Mouse (Mus musculus) lung, postnatal 36 days (tissue): ENCODE results near the gene Zfp865.
"Not testable (repeated sequence)": the region's sequence is repeated elsewhere in the genome, so short reads cannot be mapped to it uniquely, and the experiment has no call there.

Experiments
- DNase-seq: peaks from one replicate; pipeline ENCODE4 v3.0.0; 2022; ENCODE audit warnings: mixed read lengths

Zfp865 gene

DNA sequence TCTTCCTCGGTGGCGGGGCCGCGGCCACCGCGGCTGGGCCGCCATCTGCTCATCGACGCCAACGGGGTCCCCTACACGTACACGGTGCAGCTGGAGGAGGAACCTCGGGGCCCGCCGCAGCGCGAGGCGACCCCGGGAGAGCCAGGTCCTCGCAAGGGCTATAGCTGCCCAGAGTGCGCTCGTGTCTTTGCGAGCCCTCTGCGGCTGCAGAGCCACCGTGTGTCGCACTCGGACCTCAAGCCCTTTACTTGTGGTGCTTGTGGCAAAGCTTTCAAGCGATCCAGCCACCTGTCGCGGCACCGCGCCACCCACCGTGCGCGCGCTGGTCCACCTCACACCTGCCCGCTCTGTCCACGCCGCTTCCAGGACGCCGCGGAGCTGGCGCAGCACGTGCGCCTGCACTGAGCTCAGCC, 32.8 kb downstream of the Zfp865 start:
- no peak for DNase-seq

DNA sequence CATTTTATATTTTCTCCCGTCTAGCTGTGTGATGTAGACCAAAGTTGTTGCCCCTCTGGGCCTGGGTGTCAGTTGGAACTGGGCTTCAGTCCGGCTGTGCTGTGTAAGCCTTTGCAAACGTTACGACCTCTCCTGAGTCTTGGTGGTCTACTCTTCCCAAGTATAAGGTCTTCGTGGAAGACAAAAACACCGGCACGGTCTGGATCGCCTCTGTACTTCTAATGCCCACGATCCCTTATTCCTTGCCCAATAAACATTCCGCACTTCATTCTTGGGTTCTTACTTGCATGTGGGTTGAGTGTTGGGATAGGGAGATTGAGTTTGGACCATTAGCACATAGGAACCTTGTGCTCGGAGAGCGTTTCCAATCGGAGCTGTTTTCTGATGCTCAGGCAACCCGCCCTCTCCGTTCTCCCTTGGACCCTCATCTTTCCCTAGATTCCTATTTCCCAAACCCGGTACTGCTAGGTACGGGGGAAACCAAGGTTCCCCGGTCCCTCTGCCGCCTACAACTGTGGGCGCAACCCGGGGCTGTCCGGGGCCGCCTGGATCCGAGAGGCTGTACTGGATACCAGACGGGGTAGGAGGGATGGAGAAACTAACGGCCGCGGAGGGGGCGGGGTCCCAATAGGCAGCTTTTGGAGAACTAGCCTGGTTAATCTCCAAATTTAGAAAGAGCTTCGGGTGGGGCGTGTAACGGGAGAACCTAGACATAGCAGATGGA, 33.4 kb downstream of the Zfp865 start:
- no peak for DNase-seq

DNA sequence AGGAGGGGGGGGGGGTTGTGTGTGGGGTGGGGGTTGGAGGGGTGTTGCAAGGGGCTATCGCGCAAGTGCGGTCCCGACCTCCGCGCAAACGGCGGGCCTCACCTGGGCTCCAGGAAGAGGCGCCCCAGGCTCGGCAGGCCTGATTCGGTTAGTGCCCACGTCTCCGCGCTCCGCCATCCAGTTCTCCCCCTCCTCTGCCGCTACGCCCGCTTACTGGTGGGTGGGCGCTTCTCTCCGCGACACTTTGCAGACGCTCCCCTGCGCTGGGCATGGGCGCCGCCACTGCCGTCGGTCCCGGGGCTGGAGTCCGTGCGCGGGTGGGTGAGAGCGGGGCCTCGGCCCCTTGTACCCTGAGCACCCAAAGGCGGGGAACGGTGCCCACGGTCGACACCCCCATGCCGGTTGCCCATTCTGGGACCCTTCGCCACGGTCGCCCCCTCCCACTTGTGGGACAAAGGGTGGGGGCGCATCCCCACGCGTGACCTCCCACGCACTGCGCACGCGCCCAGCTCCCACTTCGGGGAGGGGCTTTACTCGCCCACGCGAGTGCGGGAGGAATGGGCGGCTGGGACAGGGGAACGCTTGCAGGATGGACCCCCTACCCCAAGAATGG, 36.6 kb downstream of the Zfp865 start:
- DNase-seq, result no peak

DNA sequence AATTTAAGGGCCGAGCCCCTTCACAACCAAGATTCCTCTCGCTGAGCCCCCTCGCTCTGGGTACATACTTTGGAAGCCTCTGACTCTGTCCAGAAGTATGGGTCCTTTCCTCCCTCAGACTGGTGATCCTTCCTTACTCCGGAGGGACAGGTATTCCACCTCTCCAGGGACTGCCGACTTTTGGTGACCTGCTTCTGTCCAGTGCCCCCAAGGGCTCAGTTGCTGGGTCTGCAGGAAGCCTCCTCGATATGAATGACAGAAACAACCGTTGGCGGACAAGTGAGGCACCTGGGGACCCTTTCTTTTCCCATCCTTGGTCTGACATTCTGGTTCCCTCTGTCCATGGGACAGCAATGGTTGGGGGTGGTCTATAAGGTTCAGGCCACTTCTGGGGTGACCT, 37.2 kb downstream of the Zfp865 start:
- DNase-seq, result no peak

DNA sequence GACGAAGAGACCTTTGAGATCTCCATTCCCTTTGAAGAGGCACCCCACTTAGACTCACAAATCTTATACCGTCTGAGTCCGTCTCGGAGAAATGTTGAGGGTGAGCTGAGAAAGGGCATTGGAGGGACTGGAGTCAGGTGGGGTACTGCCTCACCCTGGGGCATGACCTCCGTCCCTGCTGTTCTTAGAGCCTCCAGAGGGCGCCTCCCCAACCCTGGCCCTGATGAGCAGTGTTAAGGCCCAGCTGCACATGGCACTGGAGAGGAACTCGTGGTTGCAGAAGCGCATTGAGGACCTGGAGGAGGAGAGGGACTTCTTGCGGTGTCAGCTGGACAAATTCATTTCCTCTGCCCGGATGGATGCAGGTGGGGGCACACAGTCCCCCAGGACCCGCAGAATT, 37.6 kb downstream of the Zfp865 start:
- no peak for DNase-seq

DNA sequence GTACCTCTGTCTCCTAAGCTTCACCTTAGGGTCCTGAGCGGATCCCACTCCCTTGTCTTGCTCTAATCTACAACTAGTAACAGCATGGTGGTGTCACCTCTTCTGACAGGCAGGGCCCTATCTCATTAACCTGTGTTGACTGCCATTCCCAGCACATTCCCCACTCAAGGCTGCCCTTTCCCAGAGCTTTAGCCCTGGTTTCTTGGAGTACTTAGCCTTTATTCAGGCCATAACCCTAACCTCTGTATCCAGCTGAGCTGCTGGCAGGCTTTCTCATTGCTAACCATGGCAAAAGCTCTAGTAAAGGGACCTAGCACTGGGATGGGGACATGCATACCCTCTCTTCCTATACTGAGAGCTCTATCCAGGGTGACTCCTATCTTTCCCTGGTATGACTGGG, 38.5 kb downstream of the Zfp865 start:
- no peak for DNase-seq

DNA sequence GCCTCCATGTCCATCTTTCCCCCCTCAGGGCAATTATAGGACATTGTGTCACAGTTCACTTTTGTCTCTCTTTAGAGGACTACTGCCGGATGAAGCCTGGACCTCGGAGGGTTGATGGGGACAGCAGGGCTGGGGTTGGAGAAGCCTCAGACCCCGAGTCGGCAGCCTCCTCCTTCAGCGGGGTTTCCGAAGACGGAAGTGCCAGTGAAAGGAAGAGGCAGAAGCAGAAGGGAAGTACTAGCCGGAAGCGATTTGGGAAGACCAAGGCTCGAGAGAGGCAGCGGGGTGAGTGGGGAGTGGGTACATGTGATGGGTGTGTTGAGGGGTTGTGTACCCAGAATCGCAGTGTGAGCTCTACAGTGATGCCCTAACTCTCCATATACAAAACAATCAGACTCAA, 39.2 kb downstream of the Zfp865 start:
- no peak for DNase-seq

DNA sequence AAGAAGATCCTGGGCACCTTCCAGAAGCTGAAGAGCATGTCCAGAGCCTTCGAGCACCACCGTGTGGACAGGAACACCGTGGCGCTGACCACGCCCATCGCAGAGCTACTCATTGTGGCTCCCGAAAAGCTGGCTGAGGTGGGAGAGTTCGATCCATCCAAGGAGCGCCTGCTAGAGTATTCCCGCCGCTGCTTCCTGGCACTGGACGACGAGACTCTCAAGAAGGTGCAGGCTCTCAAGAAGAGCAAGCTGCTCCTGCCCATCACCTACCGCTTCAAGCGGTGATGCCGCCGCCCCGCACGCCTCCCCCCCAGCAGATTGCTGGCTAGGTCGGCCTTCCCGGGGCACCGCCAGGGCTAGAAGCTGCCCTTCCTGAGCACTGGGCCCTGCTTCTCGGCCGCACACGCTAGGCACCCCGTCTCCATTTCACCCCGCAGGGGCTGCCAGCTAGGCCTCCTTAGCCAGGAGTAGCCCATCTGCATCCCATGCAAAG, 40.1 kb downstream of the Zfp865 start:
- peak; percentile 93 for DNase-seq

DNA sequence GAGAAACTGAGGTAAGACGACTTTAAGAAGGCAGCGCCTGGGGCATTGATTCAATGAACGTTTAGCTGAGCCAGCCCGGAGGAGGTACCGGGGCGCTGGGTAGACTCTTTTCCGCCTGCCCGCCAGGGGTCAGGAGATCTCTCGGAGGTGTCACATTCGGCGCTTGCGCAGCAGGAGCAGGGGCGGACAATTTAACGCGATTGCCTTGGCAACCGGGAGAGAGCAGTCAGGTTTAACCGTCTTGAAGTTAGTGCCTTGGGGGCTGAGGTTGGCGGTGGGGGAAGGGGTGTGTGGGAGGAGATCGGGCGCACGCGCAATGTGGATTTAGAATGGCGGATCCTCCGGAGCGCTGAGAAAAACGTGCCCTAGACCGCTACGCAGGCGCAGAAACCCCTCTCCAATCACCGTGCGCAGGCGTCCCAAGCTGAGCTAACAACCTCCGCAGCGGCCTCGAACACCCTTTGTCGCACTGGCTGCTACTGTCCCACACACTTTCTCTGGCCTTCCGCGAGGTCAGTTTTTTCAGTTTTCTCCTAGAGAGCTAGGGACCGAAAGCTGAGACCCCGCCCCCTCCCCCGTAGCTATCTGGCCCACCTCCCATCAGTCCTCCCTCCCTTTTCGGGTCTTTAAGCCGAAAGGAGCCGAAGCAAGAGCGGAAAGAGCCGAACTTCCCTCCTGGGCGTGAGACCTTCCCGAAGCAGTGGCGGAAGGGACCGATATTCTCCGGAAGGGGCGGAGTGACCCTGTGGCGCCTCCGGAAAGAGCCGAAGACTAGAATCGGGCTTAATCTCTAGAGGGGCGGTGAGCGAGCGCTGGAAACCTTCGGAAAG, 41.0 kb downstream of the Zfp865 start:
- peak; percentile 99 for DNase-seq

DNA sequence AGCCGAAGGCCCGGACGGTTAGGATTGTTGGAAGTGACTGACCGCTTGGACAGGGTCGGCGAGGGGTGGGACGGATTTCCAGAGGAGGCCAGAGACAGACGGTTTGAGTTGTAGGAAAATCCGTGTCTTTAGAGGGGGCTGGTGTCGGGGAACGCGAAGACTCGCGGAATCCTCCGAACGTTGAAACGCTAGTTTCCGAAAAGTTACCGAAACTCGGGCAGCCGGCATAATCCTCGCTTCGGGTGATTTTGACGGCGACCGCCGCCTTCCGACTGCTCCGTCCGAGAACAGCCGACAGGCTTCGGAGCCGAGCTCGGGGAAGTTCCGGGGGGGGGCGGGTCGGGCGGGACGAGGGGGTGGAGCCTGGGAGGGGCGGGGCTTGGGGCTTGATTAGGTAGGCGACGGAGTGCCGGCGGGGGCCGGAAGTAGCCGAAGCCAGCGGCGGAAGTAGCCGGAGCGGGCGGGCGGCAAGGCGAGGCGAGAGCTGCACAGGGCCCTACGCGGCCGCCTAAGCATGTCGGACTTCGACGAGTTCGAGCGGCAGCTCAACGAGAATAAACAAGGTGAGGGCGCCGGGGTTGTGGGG, 41.7 kb downstream of the Zfp865 start, which contains the start of gene U2af2:
U2af2 (plus strand) TSS at position 370 of the 586 bp plus-strand sequence.
- peak; percentile 94 for DNase-seq

DNA sequence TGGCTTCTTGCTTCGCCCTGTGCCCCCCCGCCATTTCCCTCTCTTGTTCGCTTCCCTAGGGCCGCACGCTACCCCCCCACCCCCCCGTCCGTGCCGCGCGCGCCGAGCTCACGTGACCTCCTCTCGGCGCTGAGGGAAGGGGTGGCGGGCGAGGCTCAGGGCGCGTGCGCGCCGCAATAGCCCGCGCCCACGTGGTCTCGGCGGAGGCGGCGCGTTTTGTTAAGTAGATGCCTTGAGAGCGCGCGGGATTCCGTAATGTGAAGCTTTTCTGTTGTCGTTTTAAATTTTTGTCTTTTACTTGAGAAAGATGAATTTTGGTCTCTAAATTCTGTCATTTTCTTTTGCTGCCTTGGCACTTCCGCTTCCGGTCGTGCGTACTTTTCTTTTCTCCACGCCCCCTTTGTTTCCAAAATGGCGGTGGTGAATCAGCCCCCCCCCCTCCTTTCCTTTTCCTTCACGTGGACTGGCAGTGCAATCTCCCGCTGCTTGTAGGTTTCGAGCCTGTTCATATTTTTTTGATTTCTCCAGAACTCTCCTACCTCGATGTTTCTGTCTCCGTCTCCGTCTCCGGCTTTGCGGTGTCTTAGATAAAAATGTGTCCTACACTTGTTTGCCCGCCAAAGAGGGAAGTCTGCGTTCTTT, 42.3 kb downstream of the Zfp865 start:
- DNase-seq, result peak; percentile 87

DNA sequence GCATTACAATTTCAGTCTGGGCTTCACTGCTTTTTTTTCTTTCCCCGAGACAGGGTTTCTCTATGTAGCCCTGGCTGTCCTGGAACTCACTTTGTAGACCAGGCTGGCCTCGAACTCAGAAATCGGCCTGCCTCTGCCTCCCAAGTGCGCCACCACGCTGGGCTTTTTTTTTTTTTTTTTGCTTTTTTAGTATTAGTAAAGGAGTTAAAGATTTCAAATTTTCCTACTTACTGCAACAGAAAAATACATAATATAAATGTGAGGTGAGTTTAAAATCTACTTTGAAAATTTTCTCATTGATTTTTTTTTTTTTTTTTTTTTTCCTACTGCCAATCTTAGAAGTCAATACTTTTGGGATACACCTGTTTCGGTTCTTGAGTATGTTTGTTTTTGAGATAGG, 44.7 kb downstream of the Zfp865 start:
- no peak for DNase-seq

DNA sequence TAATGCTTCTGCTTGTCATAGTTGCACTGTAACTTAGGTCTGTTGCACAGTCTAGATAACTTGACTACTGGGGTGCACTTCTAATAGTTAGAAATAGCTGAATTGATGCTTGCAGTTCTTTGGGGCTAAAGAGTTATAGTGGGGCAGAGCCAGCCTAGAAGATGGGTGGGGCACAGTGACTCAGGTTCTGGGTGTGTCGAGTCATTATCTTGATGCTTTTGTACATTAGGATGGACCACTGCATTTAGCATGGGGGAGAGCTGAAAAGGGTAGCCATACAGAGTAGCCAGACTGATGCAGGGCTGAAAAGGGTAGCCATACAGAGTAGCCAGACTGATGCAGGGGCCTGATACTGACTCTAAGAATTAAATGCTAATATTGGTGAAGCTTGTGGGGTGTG, 53.4 kb downstream of the Zfp865 start:
- no peak for DNase-seq

DNA sequence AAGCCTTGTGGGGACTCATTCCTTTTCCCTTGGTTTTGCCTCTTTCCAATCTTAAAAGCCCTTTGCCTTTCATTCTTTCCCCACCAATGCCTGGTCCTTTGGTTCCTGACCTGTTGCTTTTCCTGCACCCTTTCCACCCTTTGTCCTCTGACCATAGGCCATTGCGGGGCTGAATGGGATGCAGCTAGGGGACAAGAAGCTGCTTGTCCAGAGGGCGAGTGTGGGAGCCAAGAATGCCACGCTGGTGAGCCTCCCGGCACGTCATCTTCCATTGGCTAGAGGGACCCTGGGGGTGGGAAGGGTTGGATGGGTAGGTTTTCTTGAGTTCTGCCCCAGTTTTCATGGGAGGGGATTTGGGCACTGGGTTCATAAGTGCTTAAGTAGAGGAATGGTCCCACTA, 54.8 kb downstream of the Zfp865 start:
- DNase-seq, result no peak

DNA sequence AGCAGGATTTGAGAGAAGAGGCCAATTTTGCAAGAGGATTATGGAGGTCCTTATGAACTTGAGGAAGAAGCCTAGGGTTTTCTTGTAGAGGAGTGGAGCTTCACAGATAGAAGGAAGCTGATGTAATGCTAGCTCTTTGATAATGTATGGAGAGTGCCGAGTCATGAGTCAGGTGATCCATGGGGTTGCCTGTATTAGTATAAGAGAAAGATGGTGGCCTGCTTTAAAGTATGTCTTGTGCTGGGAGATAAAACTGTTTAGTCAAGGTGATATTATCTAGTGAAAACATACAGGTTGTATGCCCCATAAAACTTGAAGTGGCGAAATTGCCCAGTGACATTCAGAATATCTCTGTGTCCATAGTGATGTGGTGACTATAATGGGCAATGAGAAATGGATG, 56.8 kb downstream of the Zfp865 start:
- no peak for DNase-seq

DNA sequence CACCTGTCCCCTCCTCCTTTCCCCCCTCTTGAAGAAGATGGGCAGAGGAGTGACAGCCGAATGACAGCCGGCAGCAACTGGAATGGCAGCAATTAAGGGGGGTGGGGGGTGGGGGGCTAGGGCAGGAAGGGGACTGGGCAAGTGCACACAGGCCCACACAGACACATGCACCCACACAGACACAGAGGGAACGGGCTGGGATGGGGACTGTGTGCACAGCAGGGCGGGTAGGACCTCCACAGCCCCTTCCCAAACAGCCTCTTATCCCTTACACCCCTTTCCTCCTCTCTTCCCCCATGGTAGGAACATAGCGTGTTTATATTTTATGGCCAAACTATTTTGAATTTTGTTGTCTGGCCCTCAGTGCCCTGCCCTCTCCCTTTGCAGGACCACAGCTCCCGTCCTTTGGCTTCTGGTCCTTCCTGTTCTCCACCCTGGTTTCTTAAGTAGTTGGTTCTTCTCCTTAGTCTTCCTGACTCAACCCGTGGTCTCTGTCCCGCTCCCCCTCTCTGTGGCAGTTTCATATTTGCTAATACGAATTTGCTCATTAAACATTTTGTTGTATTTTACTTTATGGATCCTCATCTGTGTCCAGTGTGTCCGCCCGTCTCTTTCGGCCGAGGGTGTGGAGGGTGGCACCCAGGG, 59.3 kb downstream of the Zfp865 start:
- DNase-seq, result not testable (repeated sequence)

DNA sequence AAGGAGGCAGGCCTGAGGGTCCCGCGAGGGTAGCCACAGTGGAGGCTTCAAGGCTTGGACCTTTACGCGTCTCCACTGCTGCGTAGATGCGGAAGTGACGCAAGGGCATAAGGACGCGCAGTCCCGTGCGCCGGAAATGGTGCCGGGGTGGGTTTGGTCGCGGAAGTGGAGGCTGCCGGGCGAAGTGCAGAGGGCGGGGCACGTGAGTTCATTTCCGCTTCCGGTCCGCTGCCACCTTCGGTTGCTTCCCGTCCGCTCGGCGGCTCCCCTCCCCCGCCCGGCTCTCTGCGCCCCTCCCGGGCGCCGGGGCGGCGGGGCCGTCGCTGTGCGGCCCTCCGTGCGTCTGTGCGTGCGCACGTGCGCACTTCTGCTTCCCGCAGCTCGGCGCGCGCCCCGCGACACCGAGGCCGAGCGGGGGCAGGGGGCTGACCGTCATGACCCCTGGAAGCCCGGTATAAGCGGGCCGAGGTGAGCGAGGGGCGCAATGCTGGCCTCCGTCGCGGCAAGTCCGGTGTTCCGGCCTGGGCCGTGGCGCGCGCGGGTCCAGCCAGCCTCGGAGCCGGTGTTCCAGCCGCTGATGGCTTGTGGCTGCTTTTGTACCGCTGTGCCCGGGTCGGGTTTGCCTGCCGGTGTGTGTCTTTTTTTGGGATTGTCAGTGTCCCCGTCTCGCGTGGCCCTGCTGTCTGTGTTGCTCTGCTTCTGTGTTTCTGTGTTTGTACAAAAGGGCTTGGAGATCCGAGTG, 60.0 kb downstream of the Zfp865 start, which contains the start of gene Epn1:
Epn1 (plus strand) TSS at position 226 of the 742 bp plus-strand sequence.
- peak; percentile 97 for DNase-seq

DNA sequence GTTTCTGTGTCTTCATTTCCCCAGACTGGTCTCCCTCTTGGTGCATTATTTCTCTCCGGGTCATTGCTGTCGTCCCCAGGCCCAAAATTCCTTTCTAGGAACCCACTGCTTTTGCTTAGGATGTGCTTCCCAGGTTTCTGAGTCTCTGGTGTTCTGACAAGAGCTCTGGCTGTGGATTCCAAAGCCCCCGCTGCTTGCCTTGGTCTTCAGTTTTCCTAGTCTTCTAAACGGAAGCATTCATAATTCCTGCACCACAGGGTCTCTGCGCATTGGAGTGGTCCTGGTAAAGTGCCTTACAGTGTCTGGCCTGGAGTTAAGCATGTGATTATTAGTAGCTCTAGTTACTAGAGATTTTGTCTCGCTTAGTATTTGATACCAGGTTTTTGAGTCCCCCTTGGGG, 60.6 kb downstream of the Zfp865 start:
- no peak for DNase-seq

DNA sequence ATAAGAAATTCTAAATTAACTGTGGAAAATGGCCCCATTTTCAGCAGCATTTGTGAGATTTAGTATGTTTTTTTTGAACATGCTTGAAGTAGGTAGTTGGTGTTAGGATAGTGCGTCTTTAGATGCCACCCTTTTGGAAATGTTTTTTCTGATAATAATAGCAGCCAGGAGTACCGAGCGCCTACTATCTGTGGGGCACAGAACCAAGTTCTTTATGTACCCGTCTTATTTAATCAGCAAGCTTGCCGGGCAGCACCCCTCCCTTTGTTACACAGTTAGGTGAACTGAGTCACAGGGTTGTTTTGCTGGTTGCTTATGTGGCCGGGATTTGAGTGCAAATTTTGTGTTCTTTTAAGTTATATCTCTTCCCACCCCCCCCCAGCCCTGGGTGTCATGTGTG, 61.1 kb downstream of the Zfp865 start:
- no peak for DNase-seq

DNA sequence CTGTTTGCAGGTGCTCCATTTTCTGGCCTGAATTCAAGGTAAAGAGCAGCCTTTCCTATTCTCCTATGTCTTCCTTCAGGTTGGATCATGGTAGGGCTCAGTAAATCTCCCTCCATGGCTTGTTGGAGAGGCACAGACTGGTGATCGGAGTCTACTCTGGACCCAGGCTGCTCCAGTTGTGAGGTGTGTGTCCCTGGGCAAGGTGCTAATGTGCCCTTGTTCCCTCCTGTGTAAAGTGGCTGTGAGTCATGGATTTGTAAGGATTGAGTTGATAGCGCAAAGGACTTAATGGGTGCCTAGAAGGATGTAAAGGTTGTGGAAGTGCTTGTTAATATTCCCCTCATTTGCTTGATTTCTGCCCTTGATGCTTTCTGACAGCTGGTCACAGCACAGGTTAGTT, 61.8 kb downstream of the Zfp865 start:
- no peak for DNase-seq
